Mouse (Mus musculus) cerebellum, adult 2 months (tissue): ENCODE results near the gene Cers1.

Experiments
- CTCF ChIP-seq: fragments of 200-500 bp; IDR thresholded peaks from 2 replicates; pipeline ENCODE4 v1.5.1; 2011; ENCODE audit warnings: low read depth, mild to moderate bottlenecking, control low read depth, low read length, moderate library complexity, borderline replicate concordance; ENCODE audit not compliant: insufficient read depth
- POLR2A ChIP-seq: fragments of 200-500 bp; IDR thresholded peaks from 2 replicates; pipeline ENCODE4 v1.6.1; 2011; ENCODE audit warnings: low read length, control low read depth, borderline replicate concordance; ENCODE audit not compliant: insufficient read depth

DNA sequence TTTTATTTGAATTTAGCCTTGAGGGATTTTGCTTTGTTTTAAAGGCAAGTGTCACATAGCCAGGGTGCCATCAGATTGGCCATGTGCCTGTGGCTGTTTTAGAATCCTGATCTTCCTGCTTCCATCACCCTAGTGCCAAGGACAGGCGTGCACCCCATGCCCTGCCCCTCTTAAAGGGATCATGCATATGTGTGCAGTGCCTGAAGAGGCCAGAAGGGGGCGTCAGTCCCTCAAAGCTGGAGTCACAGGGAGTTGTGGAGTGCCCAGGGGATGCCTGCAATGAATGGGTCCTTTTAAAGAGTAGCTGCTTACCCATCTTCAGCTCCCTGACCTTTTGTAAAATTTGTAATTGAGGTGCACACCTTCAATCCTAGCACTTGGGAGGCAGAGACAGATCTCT is 6.3 kb upstream of the Cers1 start:
- TF ChIP-seq CTCF, result peak; percentile 61
- no peak for TF ChIP-seq POLR2A
